Comparison of ENCODE assay signal across 11 mouse cellular contexts in the genomic region with DNA sequence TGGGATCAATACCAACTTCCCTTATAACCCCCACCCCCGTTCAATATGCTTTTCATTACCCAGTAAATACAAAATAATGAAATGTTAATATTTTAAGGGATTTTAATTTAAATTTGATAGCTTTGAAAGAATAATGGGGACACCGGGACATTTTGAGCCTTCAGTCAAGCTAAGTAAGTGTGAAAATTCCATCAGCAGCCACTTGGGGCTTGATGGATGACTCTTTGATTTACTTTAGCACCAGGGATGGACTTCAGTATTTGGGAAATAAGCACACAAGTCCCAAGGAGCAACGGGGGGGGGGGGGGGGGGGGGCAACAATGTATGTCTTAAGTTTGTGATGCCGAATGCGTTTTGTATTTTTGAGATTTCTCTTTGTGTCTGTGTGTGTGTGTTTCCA. TPM values are rescaled to one million over a fixed set of nuclear protein-coding genes. Genes with fewer than 3 reads are reported as not detected.
A peak's percentile ranks its signal among the peaks of the same experiment; 100 is the strongest.
DNase-seq lines count a peak whose midpoint lies in the region; ATAC-seq and TF ChIP-seq lines count a peak whose summit lies in the region.
"Had no signal": no experiment of that assay in that cellular context is flagged by ENCODE, and none has a peak within 500 bp of the region (broad histone marks: within the 10 kb centered on the region; RNA-seq: fewer than 3 reads in every experiment).

No protein-coding gene starts in this region.

- 27% methylated on average over 5 of the region's 5 CpGs for WGBS in heart, adult 2 months
- WGBS in limb, embryonic 12.5 days, result 34% methylated on average over 5 of the region's 5 CpGs
- WGBS in limb, embryonic 10.5 days, result 28% methylated on average over 5 of the region's 5 CpGs
- WGBS in embryonic facial prominence, embryonic 14.5 days, result 30% methylated on average over 5 of the region's 5 CpGs
- WGBS in midbrain, embryonic 15.5 days, result 32% methylated on average over 5 of the region's 5 CpGs

- H3K27me3 ChIP-seq in heart, adult 2 months (ENCODE audit: control insufficient read depth, insufficient read depth, low read length), result no peaks in the 10 kb centered on the region
- peaks cover 63% of the 10 kb centered on the region for H3K27me3 ChIP-seq in limb, embryonic 12.5 days
- H3K27me3 ChIP-seq in limb, embryonic 10.5 days (ENCODE audit: low read depth, poor library complexity, severe bottlenecking), result peaks cover 70% of the 10 kb centered on the region
- peaks cover 18% of the 10 kb centered on the region for H3K27me3 ChIP-seq in embryonic facial prominence, embryonic 14.5 days (replicated peaks; ENCODE audit: control insufficient read depth, insufficient read depth, low read length)
- H3K27me3 ChIP-seq in midbrain, embryonic 15.5 days (replicated peaks), result peaks cover 61% of the 10 kb centered on the region

- H3K79me2 ChIP-seq in heart, adult 2 months (replicated peaks; ENCODE audit: control insufficient read depth, insufficient read depth, low read length), result peaks cover 6% of the 10 kb centered on the region

- no peaks in the 10 kb centered on the region for H3K9me3 ChIP-seq in limb, embryonic 12.5 days
- H3K9me3 ChIP-seq in limb, embryonic 10.5 days (replicated peaks), result no peaks in the 10 kb centered on the region
- no peaks in the 10 kb centered on the region for H3K9me3 ChIP-seq in embryonic facial prominence, embryonic 14.5 days (ENCODE audit: control insufficient read depth, low read length)
- no peaks in the 10 kb centered on the region for H3K9me3 ChIP-seq in midbrain, embryonic 15.5 days

- intact Hi-C loops in heart, adult 2 months (cut with DNase I), result loop anchor here (5.0 to 10.0 kb wide), 5 partner anchors 49 to 331 kb away; partner anchors contain the start of gene Csl

- peak; percentile 37 for TF ChIP-seq CTCF in heart, adult 2 months (IDR thresholded peaks at IDR 0.05)

- no peak for ATAC-seq in limb, embryonic 12.5 days (ENCODE audit: insufficient number of reproducible peaks, insufficient read depth, low FRiP score, low TSS enrichment, low read depth)
- ATAC-seq in embryonic facial prominence, embryonic 14.5 days (ENCODE audit: low read depth), result no peak
- ATAC-seq in midbrain, embryonic 15.5 days (replicated peaks), result no peak

- TF ChIP-seq EP300 in heart, adult 2 months (IDR thresholded peaks at IDR 0.05; ENCODE audit: insufficient read depth, low read depth, low read length), result no peak

- H3K27ac ChIP-seq in heart, adult 2 months, result peak overlapping the region; percentile 62
- no peak overlapping the region for H3K27ac ChIP-seq in limb, embryonic 12.5 days
- H3K27ac ChIP-seq in limb, embryonic 10.5 days, result no peak overlapping the region
- H3K27ac ChIP-seq in embryonic facial prominence, embryonic 14.5 days (replicated peaks; ENCODE audit: low read depth, low read length), result no peak overlapping the region
- H3K27ac ChIP-seq in midbrain, embryonic 15.5 days, result no peak overlapping the region

- peaks cover 36% of the 10 kb centered on the region for H3K36me3 ChIP-seq in heart, adult 2 months (ENCODE audit: control insufficient read depth, insufficient read depth, low read length)
- no peaks in the 10 kb centered on the region for H3K36me3 ChIP-seq in limb, embryonic 12.5 days
- no peaks in the 10 kb centered on the region for H3K36me3 ChIP-seq in limb, embryonic 10.5 days
- no peaks in the 10 kb centered on the region for H3K36me3 ChIP-seq in embryonic facial prominence, embryonic 14.5 days (ENCODE audit: control insufficient read depth, insufficient read depth, low read length)
- no peaks in the 10 kb centered on the region for H3K36me3 ChIP-seq in midbrain, embryonic 15.5 days (replicated peaks)

- peak overlapping the region; percentile 8; the same call in 1 of the 2 replicates for H3K4me2 ChIP-seq in limb, embryonic 12.5 days
- H3K4me2 ChIP-seq in embryonic facial prominence, embryonic 14.5 days (ENCODE audit: low read depth, low read length), result peak overlapping the region; percentile 73
- H3K4me2 ChIP-seq in midbrain, embryonic 15.5 days, result peak overlapping the region; percentile 96; the same call in 1 of the 2 replicates

- no peak overlapping the region; the same call in 1 of the 2 replicates for H3K9ac ChIP-seq in heart, adult 2 months (ENCODE audit: low read depth, low read length)
- H3K9ac ChIP-seq in limb, embryonic 12.5 days (replicated peaks), result no peak overlapping the region
- no peak overlapping the region for H3K9ac ChIP-seq in embryonic facial prominence, embryonic 14.5 days (ENCODE audit: low read depth, low read length)
- H3K9ac ChIP-seq in midbrain, embryonic 15.5 days, result no peak overlapping the region

- H3K4me1 ChIP-seq in heart, adult 2 months (ENCODE audit: control insufficient read depth, insufficient read depth, low read length), result peaks cover 12% of the 10 kb centered on the region
- H3K4me1 ChIP-seq in limb, embryonic 12.5 days (replicated peaks), result peaks cover 15% of the 10 kb centered on the region; the same call in 1 of the 2 replicates
- H3K4me1 ChIP-seq in limb, embryonic 10.5 days, result peaks cover 39% of the 10 kb centered on the region
- H3K4me1 ChIP-seq in embryonic facial prominence, embryonic 14.5 days (ENCODE audit: control insufficient read depth, insufficient read depth, low read length), result peaks cover 6% of the 10 kb centered on the region
- H3K4me1 ChIP-seq in midbrain, embryonic 15.5 days, result peaks cover 31% of the 10 kb centered on the region

- H3K4me3 ChIP-seq in heart, adult 2 months, result peak overlapping the region; percentile 93
- H3K4me3 ChIP-seq in limb, embryonic 12.5 days (replicated peaks), result no peak overlapping the region
- no peak overlapping the region for H3K4me3 ChIP-seq in limb, embryonic 10.5 days
- H3K4me3 ChIP-seq in embryonic facial prominence, embryonic 14.5 days (ENCODE audit: low read depth, low read length), result 0 out of 2 replicates have a peak overlapping the region, but pooled peaks have one; percentile 57
- peak overlapping the region; percentile 59 for H3K4me3 ChIP-seq in midbrain, embryonic 15.5 days
- H3K4me3 ChIP-seq: erythroblast, embryonic 14.5 days had no signal

- DNase-seq in heart, adult 2 months, result no peak
- no peak for DNase-seq in heart, adult 8-10 months (ENCODE audit: low spot score)
- DNase-seq in limb, embryonic 10.5 days (ENCODE audit: low spot score), result no peak
- no peak for DNase-seq in embryonic facial prominence, embryonic 14.5 days (ENCODE audit: low spot score)
- no peak for DNase-seq in frontal cortex, postnatal 10 days (ENCODE audit: low spot score in 2 of 2)
- no peak for DNase-seq in frontal cortex, postnatal 14 days (ENCODE audit: low spot score in 2 of 2)
- DNase-seq: B cell, adult 2 months; left cerebral cortex, postnatal 4 days had no signal

- TF ChIP-seq POLR2A in heart, adult 2 months (IDR thresholded peaks at IDR 0.05; ENCODE audit: insufficient read depth, low read depth, low read length), result no peak

RNA-seq across cellular contexts. Expression of gene Kitl, which starts 3.1 kb away (rescaled TPM):
- total RNA-seq in heart, adult 2 months (2021), result 10 to 100 TPM; 60.0 to 62.5 TPM
- polyA plus RNA-seq in heart, adult 2 months (2012; rRNA removed), result 21.6 and 53.9 TPM in 2 replicates
- total RNA-seq in heart, adult 8-10 months (2022), result 10 to 100 TPM; 45.9 to 70.1 (median 61.3) TPM
- polyA plus RNA-seq in limb, embryonic 12.5 days (2016; fragmentation: Nextera tagmentation; extraction: Ambion mirVana), result 8.2 and 9.4 TPM in 2 replicates
- 7.0 and 9.0 TPM in 2 replicates for polyA plus RNA-seq in limb, embryonic 10.5 days (2016; fragmentation: Nextera tagmentation; extraction: Ambion mirVana)
- polyA plus RNA-seq in embryonic facial prominence, embryonic 14.5 days (2014; fragmentation: Nextera tagmentation; extraction: Ambion mirVana), result 36.5 and 40.2 TPM in 2 replicates
- polyA plus RNA-seq in midbrain, embryonic 15.5 days (2015; fragmentation: Nextera tagmentation; extraction: Ambion mirVana), result 33.4 and 44.8 TPM in 2 replicates
- polyA plus RNA-seq: erythroblast, embryonic 14.5 days had no signal

Comparison
In these comparisons a context has a peak if more than half of its experiments do, and no peak if none do; other contexts are left out.
1. H3K4me3 ChIP-seq: peak in heart, adult 2 months (single experiment), embryonic facial prominence, embryonic 14.5 days (single experiment) and midbrain, embryonic 15.5 days (single experiment); none in limb, embryonic 12.5 days (single experiment) and limb, embryonic 10.5 days (single experiment).
2. H3K4me2 ChIP-seq: peak in every context shown above with its lines; median percentile 96 in midbrain, embryonic 15.5 days; 73 in embryonic facial prominence, embryonic 14.5 days; 8 in limb, embryonic 12.5 days.